Mouse (Mus musculus): ENCODE data around the gene Lhfp. TPM values are rescaled to one million over a fixed set of nuclear protein-coding genes. Genes with fewer than 3 reads are reported as not detected.

The Lhfp gene
- polyA plus RNA-seq, 2 experiments, result 2.6 to 2.7 TPM

GRCm38 (mm10) chr3:53148751-53149150, 107.4 kb downstream of the Lhfp start:
- TF ChIP-seq CTCF (IDR thresholded peaks at IDR 0.05; ENCODE audit: low read depth), result no peak
- no peak for TF ChIP-seq EP300 (IDR thresholded peaks at IDR 0.05; ENCODE audit: low read depth)
- DNase-seq (ENCODE audit: low read depth in 3 of 3, low spot score in 3 of 3), result no peak
- Histone ChIP-seq H3K36me3 (replicated peaks; ENCODE audit: control insufficient read depth, insufficient read depth, low read depth) (no peaks in the 10 kb centered on the region), H3K9me3 (ENCODE audit: control insufficient read depth, low read length) (no peaks in the 10 kb centered on the region), H3K27ac (no peak overlapping the region), H3K4me1 (replicated peaks; ENCODE audit: control insufficient read depth in 2 of 2, insufficient read depth in 2 of 2, low read length in 1 of 2) (no peaks in the 10 kb centered on the region), H3K4me2 (ENCODE audit: low read depth) (no peak overlapping the region), H3K9ac (replicated peaks) (no peak overlapping the region), H3K27me3 (ENCODE audit: control insufficient read depth, insufficient read depth, low read length) (no peaks in the 10 kb centered on the region), H3K4me3 (ENCODE audit: insufficient read depth in 1 of 2, low read depth in 2 of 2, low read length in 2 of 2) (no peak overlapping the region)
- WGBS (ENCODE audit: insufficient replicate concordance), result 74% methylated on average over 3 of the region's 3 CpGs
- no peak for ATAC-seq (ENCODE audit: insufficient read depth)

- no peak overlapping the region for H3K4me2 ChIP-seq (ENCODE audit: low read depth)
- DNase-seq (ENCODE audit: low read depth in 3 of 3, low spot score in 3 of 3), result no peak
- no peak overlapping the region for H3K9ac ChIP-seq (replicated peaks)
- H3K4me1 ChIP-seq (replicated peaks; ENCODE audit: control insufficient read depth in 2 of 2, insufficient read depth in 2 of 2, low read length in 1 of 2), result no peaks in the 10 kb centered on the region
- WGBS (ENCODE audit: insufficient replicate concordance), result 64% methylated on average over 7 of the region's 7 CpGs
- no peaks in the 10 kb centered on the region for H3K36me3 ChIP-seq (replicated peaks; ENCODE audit: control insufficient read depth, insufficient read depth, low read depth)
- H3K27ac ChIP-seq, result no peak overlapping the region
- H3K9me3 ChIP-seq (ENCODE audit: control insufficient read depth, low read length), result no peaks in the 10 kb centered on the region
- no peak overlapping the region for H3K4me3 ChIP-seq (ENCODE audit: insufficient read depth in 1 of 2, low read depth in 2 of 2, low read length in 2 of 2)
- TF ChIP-seq CTCF (IDR thresholded peaks at IDR 0.05; ENCODE audit: low read depth) (no peak), EP300 (IDR thresholded peaks at IDR 0.05; ENCODE audit: low read depth) (no peak)
- no peaks in the 10 kb centered on the region for H3K27me3 ChIP-seq (ENCODE audit: control insufficient read depth, insufficient read depth, low read length)
- ATAC-seq (ENCODE audit: insufficient read depth), result no peak
These were observed 108.4 kb downstream of the Lhfp start for GRCm38 (mm10) chr3:53149625-53150320.

- Histone ChIP-seq H3K4me2 (ENCODE audit: low read depth) (no peak overlapping the region), H3K27ac (no peak overlapping the region), H3K27me3 (ENCODE audit: control insufficient read depth, insufficient read depth, low read length) (no peaks in the 10 kb centered on the region), H3K9ac (replicated peaks) (no peak overlapping the region), H3K9me3 (ENCODE audit: control insufficient read depth, low read length) (no peaks in the 10 kb centered on the region), H3K4me3 (ENCODE audit: insufficient read depth in 1 of 2, low read depth in 2 of 2, low read length in 2 of 2) (no peak overlapping the region), H3K4me1 (replicated peaks; ENCODE audit: control insufficient read depth in 2 of 2, insufficient read depth in 2 of 2, low read length in 1 of 2) (no peaks in the 10 kb centered on the region), H3K36me3 (replicated peaks; ENCODE audit: control insufficient read depth, insufficient read depth, low read depth) (no peaks in the 10 kb centered on the region)
- TF ChIP-seq CTCF (IDR thresholded peaks at IDR 0.05; ENCODE audit: low read depth) (no peak), EP300 (IDR thresholded peaks at IDR 0.05; ENCODE audit: low read depth) (no peak)
- no peak for DNase-seq (ENCODE audit: low read depth in 3 of 3, low spot score in 3 of 3)
- ATAC-seq (ENCODE audit: insufficient read depth), result no peak
- WGBS (ENCODE audit: insufficient replicate concordance), result 6% methylated on average over 1 of the region's 1 CpGs
These were observed 109.8 kb downstream of the Lhfp start for GRCm38 (mm10) chr3:53151081-53151480.

GRCm38 (mm10) chr3:53151607-53152006, 110.3 kb downstream of the Lhfp start:
- no peak overlapping the region for H3K4me2 ChIP-seq (ENCODE audit: low read depth)
- H3K4me1 ChIP-seq (replicated peaks; ENCODE audit: control insufficient read depth in 2 of 2, insufficient read depth in 2 of 2, low read length in 1 of 2), result no peaks in the 10 kb centered on the region
- DNase-seq (ENCODE audit: low read depth in 3 of 3, low spot score in 3 of 3) (no peak), ATAC-seq (ENCODE audit: insufficient read depth) (no peak)
- no peaks in the 10 kb centered on the region for H3K27me3 ChIP-seq (ENCODE audit: control insufficient read depth, insufficient read depth, low read length)
- no peak overlapping the region for H3K9ac ChIP-seq (replicated peaks)
- H3K4me3 ChIP-seq (ENCODE audit: insufficient read depth in 1 of 2, low read depth in 2 of 2, low read length in 2 of 2), result no peak overlapping the region
- H3K36me3 ChIP-seq (replicated peaks; ENCODE audit: control insufficient read depth, insufficient read depth, low read depth), result no peaks in the 10 kb centered on the region
- TF ChIP-seq EP300 (IDR thresholded peaks at IDR 0.05; ENCODE audit: low read depth), result no peak
- no peak for TF ChIP-seq CTCF (IDR thresholded peaks at IDR 0.05; ENCODE audit: low read depth)
- H3K9me3 ChIP-seq (ENCODE audit: control insufficient read depth, low read length), result no peaks in the 10 kb centered on the region
- H3K27ac ChIP-seq, result no peak overlapping the region
- WGBS (ENCODE audit: insufficient replicate concordance), result 27% methylated on average over 1 of the region's 1 CpGs

GRCm38 (mm10) chr3:53161963-53162362, 120.6 kb downstream of the Lhfp start:
- Histone ChIP-seq H3K9me3 (ENCODE audit: control insufficient read depth, low read length) (no peaks in the 10 kb centered on the region), H3K27ac (no peak overlapping the region), H3K36me3 (replicated peaks; ENCODE audit: control insufficient read depth, insufficient read depth, low read depth) (no peaks in the 10 kb centered on the region), H3K4me2 (ENCODE audit: low read depth) (no peak overlapping the region), H3K27me3 (ENCODE audit: control insufficient read depth, insufficient read depth, low read length) (no peaks in the 10 kb centered on the region), H3K4me3 (ENCODE audit: insufficient read depth in 1 of 2, low read depth in 2 of 2, low read length in 2 of 2) (no peak overlapping the region), H3K4me1 (replicated peaks; ENCODE audit: control insufficient read depth in 2 of 2, insufficient read depth in 2 of 2, low read length in 1 of 2) (no peaks in the 10 kb centered on the region), H3K9ac (replicated peaks) (no peak overlapping the region)
- WGBS (ENCODE audit: insufficient replicate concordance), result 39% methylated on average over 3 of the region's 3 CpGs
- ATAC-seq (ENCODE audit: insufficient read depth) (no peak), DNase-seq (ENCODE audit: low read depth in 3 of 3, low spot score in 3 of 3) (no peak)
- TF ChIP-seq CTCF (IDR thresholded peaks at IDR 0.05; ENCODE audit: low read depth), result no peak
- TF ChIP-seq EP300 (IDR thresholded peaks at IDR 0.05; ENCODE audit: low read depth), result no peak
